11 mouse cellular contexts compared by ENCODE assay signal in the genomic region with DNA sequence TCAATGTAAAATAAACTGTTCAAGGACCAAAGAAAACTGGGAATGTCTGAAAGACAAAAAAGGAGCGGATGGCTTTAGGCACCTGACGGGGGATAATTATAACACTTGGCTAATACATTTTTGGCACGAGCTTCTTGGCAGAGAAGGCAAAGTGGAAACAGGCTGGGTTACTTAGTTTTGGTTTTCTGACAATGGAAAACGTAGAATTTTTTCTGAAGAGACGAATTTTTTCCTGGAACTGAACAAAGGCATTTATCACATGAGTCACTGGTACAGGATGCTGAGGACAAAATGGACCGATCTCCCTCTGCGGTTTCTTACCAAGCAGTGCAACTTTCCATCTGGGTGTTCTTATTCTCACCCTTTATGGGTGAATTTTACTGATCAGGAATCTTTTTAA.
DNase-seq lines count a peak whose midpoint lies in the region; ATAC-seq and TF ChIP-seq lines count a peak whose summit lies in the region.
"Had no signal": no experiment of that assay in that cellular context is flagged by ENCODE, and none has a peak within 500 bp of the region (broad histone marks: within the 10 kb centered on the region; RNA-seq: fewer than 3 reads in every experiment).

No protein-coding gene starts in this region.

- no peaks in the 10 kb centered on the region for H3K4me1 ChIP-seq in kidney, adult 2 months (ENCODE audit: control insufficient read depth, insufficient read depth, low read length)
- no peaks in the 10 kb centered on the region for H3K4me1 ChIP-seq in kidney, embryonic 15.5 days

- TF ChIP-seq POLR2A in kidney, adult 2 months (IDR thresholded peaks at IDR 0.05; ENCODE audit: low read depth, low read length), result no peak

- WGBS in kidney, adult 2 months, result 71% methylated on average over 7 of the region's 7 CpGs
- WGBS in kidney, embryonic 15.5 days, result 80% methylated on average over 7 of the region's 7 CpGs

- no peak overlapping the region for H3K4me2 ChIP-seq in kidney, embryonic 15.5 days
- H3K4me2 ChIP-seq: embryonic facial prominence, embryonic 15.5 days; liver, embryonic 11.5 days had no signal

- no peaks in the 10 kb centered on the region for H3K36me3 ChIP-seq in kidney, adult 2 months (ENCODE audit: control insufficient read depth, insufficient read depth, low read length)
- H3K36me3 ChIP-seq in kidney, embryonic 15.5 days, result no peaks in the 10 kb centered on the region
- H3K36me3 ChIP-seq: embryonic facial prominence, embryonic 15.5 days had no signal

- H3K27me3 ChIP-seq in kidney, adult 2 months (replicated peaks; ENCODE audit: control insufficient read depth, insufficient read depth, low read length), result no peaks in the 10 kb centered on the region
- H3K27me3 ChIP-seq in kidney, embryonic 15.5 days, result no peaks in the 10 kb centered on the region
- H3K27me3 ChIP-seq: embryonic facial prominence, embryonic 15.5 days had no signal

- no peak overlapping the region for H3K27ac ChIP-seq in kidney, adult 2 months (ENCODE audit: insufficient read depth, low read depth, low read length)
- no peak overlapping the region for H3K27ac ChIP-seq in kidney, embryonic 15.5 days
- H3K27ac ChIP-seq: embryonic facial prominence, embryonic 15.5 days had no signal

- no peaks in the 10 kb centered on the region for H3K9me3 ChIP-seq in kidney, embryonic 15.5 days (replicated peaks)
- H3K9me3 ChIP-seq: embryonic facial prominence, embryonic 15.5 days had no signal

- no peak overlapping the region for H3K9ac ChIP-seq in kidney, embryonic 15.5 days
- H3K9ac ChIP-seq: embryonic facial prominence, embryonic 15.5 days had no signal

- ATAC-seq in kidney, embryonic 15.5 days (replicated peaks; ENCODE audit: low FRiP score), result no peak

- peak; percentile 6 to 7 for DNase-seq in cerebellum, postnatal 25 days
- DNase-seq in cerebellum, adult 9-11 months, result no peak
- peak; percentile 83 for DNase-seq in kidney, adult 2 months
- DNase-seq in brain, adult 2 months (ENCODE audit: low read depth, low spot score), result peak; percentile 46
- DNase-seq in kidney, adult 9 months, result peak; percentile 65
- DNase-seq in right cerebral cortex, postnatal 25 days, result no peak
- DNase-seq in frontal cortex, postnatal 10 days (ENCODE audit: low spot score in 2 of 2), result no peak
- DNase-seq: thymus, postnatal 36 days had no signal

- no peak overlapping the region for H3K4me3 ChIP-seq in kidney, adult 2 months (ENCODE audit: insufficient read depth, low read depth, low read length)
- H3K4me3 ChIP-seq in kidney, embryonic 15.5 days (replicated peaks), result no peak overlapping the region
- H3K4me3 ChIP-seq: embryonic facial prominence, embryonic 15.5 days had no signal

- no peak for TF ChIP-seq CTCF in kidney, adult 2 months (conservative IDR thresholded peaks at IDR 0.05; ENCODE audit: insufficient read depth, insufficient read length, low read depth, low read length)

Comparison
In these comparisons a context has a peak if more than half of its experiments do, and no peak if none do; other contexts are left out.
1. DNase-seq: peak in cerebellum, postnatal 25 days (2 of 2), kidney, adult 2 months (single experiment), brain, adult 2 months (single experiment) and kidney, adult 9 months (single experiment); none in cerebellum, adult 9-11 months (single experiment), right cerebral cortex, postnatal 25 days (single experiment) and frontal cortex, postnatal 10 days (0 of 2).